Mouse (Mus musculus): ENCODE measurements around the gene Wnt3a. TPM values are rescaled to one million over a fixed set of nuclear protein-coding genes. Genes with fewer than 3 reads are reported as not detected.

Wnt3a gene
- polyA plus RNA-seq (2017; shearing (Covaris generic)) = 0.13 TPM

GRCm38 (mm10) chr11:59290702-59291303, at the start of gene Wnt3a:
Gene Wnt3a (minus strand): TSS chr11:59290752.

GRCm38 (mm10) chr11:59306461-59307421, 16.2 kb upstream of the Wnt3a start, which contains the start of gene Wnt9a:
Gene Wnt9a (plus strand): TSS chr11:59306928.

GRCm38 (mm10) chr11:59228122-59228953, 62.2 kb downstream of the Wnt3a start, which contains the start of gene Arf1:
Gene Arf1 (minus strand): TSS chr11:59228270.

GRCm38 (mm10) chr11:59208153-59208831, 82.3 kb downstream of the Wnt3a start, which contains the start of gene 2310033P09Rik:
Gene 2310033P09Rik (plus strand): TSS chr11:59208321.

GRCm38 (mm10) chr11:59202081-59202995, 88.2 kb downstream of the Wnt3a start, which contains the start of gene Mrpl55:
Gene Mrpl55 (plus strand): TSS chr11:59202486.

Other genes with a start within 250 kb of the Wnt3a start
- gene Obscn, start 154.3 kb downstream of the Wnt3a start, polyA plus RNA-seq (2017; shearing (Covaris generic)) = 0.12 TPM
- gene Iba57, start 127.0 kb downstream of the Wnt3a start, polyA plus RNA-seq (2017; shearing (Covaris generic)) = 11.0 TPM
- not detected for gene Gjc2, start 107.5 kb downstream of the Wnt3a start, polyA plus RNA-seq (2017; shearing (Covaris generic))
- 51.1 TPM for gene Guk1, start 98.5 kb downstream of the Wnt3a start, polyA plus RNA-seq (2017; shearing (Covaris generic))
- 21.3 TPM for gene Mrpl55, start 88.3 kb downstream of the Wnt3a start, polyA plus RNA-seq (2017; shearing (Covaris generic))
- gene 2310033P09Rik, start 82.4 kb downstream of the Wnt3a start, polyA plus RNA-seq (2017; shearing (Covaris generic)) = 45.8 TPM
- 618 TPM for gene Arf1, start 62.5 kb downstream of the Wnt3a start, polyA plus RNA-seq (2017; shearing (Covaris generic))
- gene Wnt9a, start 16.2 kb upstream of the Wnt3a start, polyA plus RNA-seq (2017; shearing (Covaris generic)) = not detected
- not detected for gene Prss38, start 84.9 kb upstream of the Wnt3a start, polyA plus RNA-seq (2017; shearing (Covaris generic))
- gene Jmjd4, start 159.3 kb upstream of the Wnt3a start, polyA plus RNA-seq (2017; shearing (Covaris generic)) = 5.4 TPM
- gene Snap47, start 160.4 kb upstream of the Wnt3a start, polyA plus RNA-seq (2017; shearing (Covaris generic)) = 25.9 TPM
- gene Zfp867, start 181.7 kb upstream of the Wnt3a start, polyA plus RNA-seq (2017; shearing (Covaris generic)) = 1.9 TPM
- 19.9 TPM for gene Zkscan17, start 236.0 kb upstream of the Wnt3a start, polyA plus RNA-seq (2017; shearing (Covaris generic))

Measured in effector memory CD4-positive, alpha-beta T cell, adult 7 months (primary cell).